Mouse (Mus musculus) olfactory bulb, adult 2 months (tissue): ENCODE measurements around the gene Cd8a. TPM values are rescaled to one million over a fixed set of nuclear protein-coding genes. Genes with fewer than 3 reads are reported as not detected.

Experiments used
- H3K27ac ChIP-seq: fragments of 200-500 bp; 2 replicates; pipeline ENCODE4 v1.5.1; 2012; ENCODE audit warnings: low read depth, low read length; ENCODE audit not compliant: insufficient read depth
- H3K4me1 ChIP-seq: fragments of 200-500 bp; 2 replicates; pipeline ENCODE4 v1.6.1; 2012; ENCODE audit warnings: low read length; ENCODE audit not compliant: control insufficient read depth, insufficient read depth
- H3K4me3 ChIP-seq: fragments of 200-500 bp; 2 replicates; pipeline ENCODE4 v1.5.1; 2012; ENCODE audit warnings: mild to moderate bottlenecking, low read depth, low read length, moderate library complexity; ENCODE audit not compliant: insufficient read depth
- CTCF ChIP-seq: fragments of 200-500 bp; IDR thresholded peaks from 2 replicates; pipeline ENCODE4 v1.5.1; 2012; ENCODE audit warnings: low read depth, mild to moderate bottlenecking, low read length, moderate library complexity; ENCODE audit not compliant: insufficient read depth
- POLR2A ChIP-seq: fragments of 200-500 bp; IDR thresholded peaks from 2 replicates; pipeline ENCODE4 v1.6.1; 2012; ENCODE audit warnings: mild to moderate bottlenecking, low read depth, low read length, moderate library complexity; ENCODE audit not compliant: insufficient read depth
- WGBS: fragments of 180-500 bp; shearing (Covaris S2); methylation state at CpG from one replicate; pipeline ENCODE4 v1.1.7; 2018; 5-methylcytosine and 5-hydroxymethylcytosine counted together
- polyA plus RNA-seq: library from polyadenylated mRNA; stranded (reverse); fragments of >200 nt; gene quantifications from 2 replicates; pipeline ENCODE4 v1.2.4, GENCODE M21; 2012; ENCODE audit warnings: low replicate concordance; ENCODE audit not compliant: missing spikeins, insufficient read depth, insufficient read length

Gene Cd8a
- polyA plus RNA-seq, 1 experiment = 342 TPM

DNA sequence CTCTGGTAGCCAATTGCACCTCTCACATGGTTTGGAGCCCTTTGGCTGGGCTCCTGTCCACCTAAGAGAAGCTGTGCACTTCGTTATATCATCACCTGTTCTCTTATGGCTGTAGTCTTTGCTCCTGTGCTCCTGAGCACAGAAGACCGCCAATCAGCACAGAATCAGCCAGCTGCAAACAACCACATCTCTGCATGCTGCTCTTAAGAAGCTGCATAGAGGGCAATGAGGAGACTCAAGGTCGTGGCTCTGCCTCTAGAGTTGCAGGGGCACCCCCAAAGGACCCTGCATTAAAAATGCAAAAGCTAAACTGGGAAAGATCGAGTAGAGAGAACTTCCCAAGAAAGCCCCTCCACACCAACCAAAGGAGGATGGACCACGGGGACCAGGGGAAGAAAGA is 12.5 kb upstream of the Cd8a start:
- TF ChIP-seq POLR2A (no peak), CTCF (no peak)
- H3K4me3 ChIP-seq = no peak overlapping the region
- 63% methylated on average over 5 of the region's 5 CpGs for WGBS
- no peak overlapping the region for H3K27ac ChIP-seq
- no peaks in the 10 kb centered on the region for H3K4me1 ChIP-seq

DNA sequence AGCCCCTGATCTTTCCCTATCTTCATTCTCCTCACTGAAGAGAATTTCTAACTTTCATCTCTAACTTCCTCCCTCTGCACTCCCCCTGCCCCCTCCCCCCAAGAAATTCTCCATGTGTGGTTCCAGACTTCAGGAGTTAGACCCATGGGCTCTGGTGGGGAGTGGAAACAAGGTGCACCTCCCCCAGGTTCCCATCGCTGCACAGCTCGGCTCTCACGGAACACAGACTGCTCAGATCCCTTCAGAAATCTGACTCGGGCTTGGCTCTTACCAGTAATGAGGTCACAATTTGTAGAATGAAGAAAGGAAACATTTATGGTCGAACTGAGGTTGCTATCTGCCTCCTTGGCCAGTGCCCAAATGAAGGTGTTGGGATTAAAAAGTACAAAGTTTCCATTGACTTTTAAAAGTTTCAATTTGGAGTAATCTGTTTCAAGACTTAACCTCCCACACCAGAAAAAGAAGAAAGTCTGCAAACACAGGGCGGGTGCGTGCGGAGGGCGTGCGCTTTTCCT is 12.0 kb upstream of the Cd8a start:
- TF ChIP-seq CTCF = no peak
- no peak for TF ChIP-seq POLR2A
- Histone ChIP-seq H3K27ac (no peak overlapping the region), H3K4me3 (no peak overlapping the region), H3K4me1 (no peaks in the 10 kb centered on the region)
- WGBS = 76% methylated on average over 10 of the region's 10 CpGs

DNA sequence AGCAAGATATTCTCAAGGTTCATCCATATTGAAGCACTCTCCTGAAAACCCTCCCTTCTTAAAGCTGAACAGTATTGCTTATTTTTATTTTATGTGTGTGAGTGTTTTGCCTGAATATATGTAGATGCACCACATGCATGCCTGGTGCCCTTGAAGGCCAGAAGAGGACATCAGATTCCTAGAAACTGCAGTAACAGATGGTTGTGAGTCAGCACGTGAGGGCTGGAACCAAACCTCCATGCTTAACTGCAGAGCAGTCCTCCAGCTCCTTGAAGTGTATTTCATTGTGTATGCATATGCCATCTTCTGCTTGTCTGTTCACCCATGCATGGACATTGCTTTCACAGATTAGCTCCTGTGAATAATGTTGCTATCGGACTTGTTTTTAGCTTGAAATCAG is 9.2 kb upstream of the Cd8a start:
- Histone ChIP-seq H3K27ac (no peak overlapping the region), H3K4me1 (no peaks in the 10 kb centered on the region), H3K4me3 (no peak overlapping the region)
- WGBS = 57% methylated on average over 2 of the region's 2 CpGs
- TF ChIP-seq CTCF (no peak), POLR2A (no peak)

DNA sequence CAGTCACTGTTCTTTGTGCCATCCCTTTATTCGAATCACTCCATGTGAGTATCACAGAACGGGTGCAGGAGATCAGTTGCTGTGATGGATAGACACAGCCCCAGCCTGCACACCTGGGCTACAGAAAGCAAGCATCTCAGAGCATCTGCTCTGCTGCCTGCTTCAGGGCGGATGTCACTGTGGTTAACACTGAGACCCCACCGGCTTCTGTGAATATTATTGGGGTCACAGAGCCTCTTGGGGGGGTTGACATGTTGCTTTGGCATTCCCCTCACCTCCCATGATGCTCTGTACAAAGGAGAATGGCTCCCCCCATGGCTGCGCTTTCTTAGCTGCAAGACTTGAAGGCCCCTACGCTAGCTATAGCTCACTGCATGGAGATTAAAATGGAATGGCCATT is 3.8 kb upstream of the Cd8a start:
- 96% methylated on average over 6 of the region's 6 CpGs for WGBS
- Histone ChIP-seq H3K4me1 (no peaks in the 10 kb centered on the region), H3K4me3 (no peak overlapping the region), H3K27ac (no peak overlapping the region)
- TF ChIP-seq CTCF (no peak), POLR2A (no peak)

DNA sequence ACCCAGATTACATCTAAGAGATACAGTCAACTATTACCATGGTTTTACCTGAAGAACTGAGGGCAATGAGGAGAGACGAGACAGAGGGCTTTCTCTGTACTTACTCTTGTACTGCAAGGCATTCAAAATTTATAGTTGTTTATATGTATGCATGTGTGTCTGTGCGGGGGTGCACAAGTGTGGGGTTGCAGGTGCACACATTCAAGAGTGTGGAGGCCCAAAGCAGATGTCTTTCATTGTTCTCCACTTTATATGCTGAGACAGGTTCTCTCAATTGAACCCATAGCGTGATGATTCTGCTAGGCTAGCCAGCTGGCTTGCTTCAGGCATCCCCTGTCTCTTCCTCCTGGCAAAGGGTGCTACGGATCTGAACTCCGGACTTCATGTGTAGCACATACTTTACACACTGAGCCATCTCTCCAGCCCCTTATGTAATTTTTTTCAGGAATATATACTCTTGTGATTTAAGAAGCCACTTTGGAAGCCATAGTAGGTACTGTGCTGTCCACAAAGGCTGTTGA is 2.1 kb upstream of the Cd8a start:
- Histone ChIP-seq H3K4me3 (no peak overlapping the region), H3K4me1 (no peaks in the 10 kb centered on the region), H3K27ac (no peak overlapping the region)
- TF ChIP-seq POLR2A (no peak), CTCF (no peak)
- WGBS = 91% methylated on average over 5 of the region's 5 CpGs

DNA sequence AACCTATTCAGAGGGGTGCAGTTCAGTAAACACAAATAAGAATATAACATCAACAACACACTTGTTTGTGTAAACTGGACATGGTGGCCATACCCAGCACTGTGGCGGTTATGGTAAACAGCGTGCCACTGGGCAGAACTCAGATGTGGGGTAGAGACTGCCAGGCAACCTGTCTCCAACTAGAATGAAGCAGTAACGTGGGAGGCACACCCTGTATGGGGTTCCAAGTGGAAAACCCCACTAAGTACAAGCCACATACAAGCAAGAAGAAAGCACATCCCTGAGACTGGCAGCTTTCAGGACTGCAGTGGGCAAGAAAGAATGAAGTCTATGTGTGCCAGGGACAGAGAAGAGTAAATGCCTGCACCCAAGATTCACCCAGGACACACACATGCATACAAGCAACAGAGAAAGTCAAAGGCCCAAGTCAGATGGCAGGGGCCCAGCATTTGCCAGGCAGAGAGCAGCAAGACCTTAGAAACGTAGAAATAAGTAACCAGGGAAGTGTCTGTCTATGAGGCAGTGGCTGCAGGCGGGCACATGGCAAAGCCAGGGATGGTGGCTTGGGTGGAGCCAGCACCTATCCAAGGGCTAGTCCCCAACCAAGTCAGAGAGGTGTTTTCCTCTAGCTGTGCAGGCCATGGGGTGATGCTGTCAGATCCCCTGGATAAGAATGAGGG is 1.0 kb upstream of the Cd8a start:
- Histone ChIP-seq H3K4me1 (no peaks in the 10 kb centered on the region), H3K27ac (no peak overlapping the region), H3K4me3 (no peak overlapping the region)
- 90% methylated on average over 5 of the region's 5 CpGs for WGBS
- no peak for TF ChIP-seq POLR2A
- TF ChIP-seq CTCF = no peak

DNA sequence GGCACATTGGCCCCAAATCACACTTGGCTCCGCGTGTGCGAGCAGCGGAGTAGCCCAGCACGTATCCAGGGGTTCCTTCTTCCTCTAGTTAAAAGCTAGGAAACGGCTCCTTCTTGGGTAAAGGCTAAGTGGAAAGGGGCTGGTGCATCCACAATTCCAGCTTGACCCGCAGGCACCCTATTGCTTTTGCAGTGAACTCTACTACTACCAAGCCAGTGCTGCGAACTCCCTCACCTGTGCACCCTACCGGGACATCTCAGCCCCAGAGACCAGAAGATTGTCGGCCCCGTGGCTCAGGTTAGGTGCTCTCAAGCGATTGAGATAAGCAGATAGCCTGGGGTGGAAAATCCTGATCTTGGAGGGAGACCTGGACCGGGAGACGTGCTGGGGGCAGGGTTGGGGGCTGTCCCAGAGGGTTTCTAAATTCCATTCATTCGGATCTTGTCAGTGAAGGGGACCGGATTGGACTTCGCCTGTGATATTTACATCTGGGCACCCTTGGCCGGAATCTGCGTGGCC is 1.1 kb downstream of the Cd8a start:
- no peak overlapping the region; the same call in 1 of the 2 replicates for H3K4me3 ChIP-seq
- no peak for TF ChIP-seq CTCF
- H3K27ac ChIP-seq = no peak overlapping the region
- WGBS = 91% methylated on average over 19 of the region's 19 CpGs
- H3K4me1 ChIP-seq = no peaks in the 10 kb centered on the region

DNA sequence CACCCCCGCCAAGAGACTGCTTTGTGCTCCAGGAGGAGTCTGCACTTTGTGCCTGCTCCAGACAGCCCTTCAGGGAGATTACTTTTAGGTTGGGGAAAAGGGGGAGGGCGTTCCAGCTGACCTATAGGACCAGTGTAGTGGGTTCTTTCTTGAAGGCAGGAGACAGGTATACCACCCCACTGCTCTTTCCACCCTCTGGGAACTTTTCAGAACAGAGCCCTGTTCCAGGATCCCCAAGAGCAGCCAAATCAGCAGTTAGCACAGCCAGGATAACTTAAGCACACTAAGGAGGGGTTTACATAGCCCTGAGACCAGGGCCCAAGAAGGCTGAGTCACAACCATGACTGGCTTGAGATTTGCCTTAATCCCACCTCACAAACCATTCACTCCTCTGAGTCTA is 1.7 kb downstream of the Cd8a start:
- TF ChIP-seq POLR2A = no peak
- TF ChIP-seq CTCF = no peak
- WGBS = 81% methylated on average over 2 of the region's 2 CpGs
- H3K27ac ChIP-seq = no peak overlapping the region
- H3K4me3 ChIP-seq = no peak overlapping the region
- H3K4me1 ChIP-seq = no peaks in the 10 kb centered on the region

DNA sequence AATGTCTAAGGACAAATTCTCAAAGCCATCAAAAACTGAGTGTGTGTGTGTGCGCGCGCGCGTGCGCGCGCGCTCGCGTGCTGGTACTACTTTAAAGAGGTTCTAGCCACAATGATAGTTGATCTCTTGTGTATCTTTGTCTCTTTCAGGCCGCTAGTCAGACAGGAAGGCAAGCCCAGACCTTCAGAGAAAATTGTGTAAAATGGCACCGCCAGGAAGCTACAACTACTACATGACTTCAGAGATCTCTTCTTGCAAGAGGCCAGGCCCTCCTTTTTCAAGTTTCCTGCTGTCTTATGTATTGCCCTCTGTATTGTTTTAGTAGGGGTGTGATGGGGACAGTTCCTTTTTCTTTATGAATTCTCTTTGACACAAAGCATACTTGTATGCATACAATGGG is 3.5 kb downstream of the Cd8a start:
- Histone ChIP-seq H3K27ac (no peak overlapping the region), H3K4me1 (no peaks in the 10 kb centered on the region), H3K4me3 (no peak overlapping the region)
- TF ChIP-seq CTCF (no peak), POLR2A (no peak)
- WGBS = 98% methylated on average over 13 of the region's 13 CpGs
